Mouse (Mus musculus) midbrain, embryonic 10.5 days (tissue): ENCODE measurements around the gene Vegfc. TPM values are rescaled to one million over a fixed set of nuclear protein-coding genes. Genes with fewer than 3 reads are reported as not detected.

ENCODE experiments used
- DNase-seq: peaks from one replicate; pipeline ENCODE4 v3.0.0-alpha.2; 2017; ENCODE audit warnings: low spot score
- H3K27ac ChIP-seq: fragments of 300-500 bp; sonication (generic); replicated peaks from 2 replicates; pipeline ENCODE4 v1.5.1; 2016; ENCODE audit warnings: mild to moderate bottlenecking
- H3K27me3 ChIP-seq: fragments of 300-500 bp; sonication (generic); 2 replicates; pipeline ENCODE4 v1.6.1; 2016; ENCODE audit warnings: low read depth, mild to moderate bottlenecking; ENCODE audit not compliant: poor library complexity, severe bottlenecking
- H3K36me3 ChIP-seq: fragments of 300-500 bp; sonication (generic); 2 replicates; pipeline ENCODE4 v1.6.1; 2016; ENCODE audit warnings: mild to moderate bottlenecking, moderate library complexity
- H3K4me1 ChIP-seq: fragments of 300-500 bp; sonication (generic); 2 replicates; pipeline ENCODE4 v1.6.1; 2016
- H3K4me3 ChIP-seq: fragments of 300-500 bp; sonication (generic); 2 replicates; pipeline ENCODE4 v1.5.1; 2016; ENCODE audit warnings: mild to moderate bottlenecking, moderate library complexity
- H3K9me3 ChIP-seq: fragments of 300-500 bp; sonication (generic); replicated peaks from 2 replicates; pipeline ENCODE4 v1.6.1; 2016; ENCODE audit warnings: mild to moderate bottlenecking
- WGBS: fragments of 180-500 bp; shearing (Covaris S2); methylation state at CpG from one replicate; pipeline ENCODE4 v1.1.7; 2016; 5-methylcytosine and 5-hydroxymethylcytosine counted together
- polyA plus RNA-seq: library from polyadenylated mRNA; unstranded; fragments of >200 nt; fragmentation: Nextera tagmentation; extraction: Ambion mirVana; gene quantifications from 2 replicates; pipeline ENCODE4 v1.2.1, GENCODE M21; 2016

Gene Vegfc
- polyA plus RNA-seq, 1 experiment from 2014 or later, result 5.1 TPM

DNA sequence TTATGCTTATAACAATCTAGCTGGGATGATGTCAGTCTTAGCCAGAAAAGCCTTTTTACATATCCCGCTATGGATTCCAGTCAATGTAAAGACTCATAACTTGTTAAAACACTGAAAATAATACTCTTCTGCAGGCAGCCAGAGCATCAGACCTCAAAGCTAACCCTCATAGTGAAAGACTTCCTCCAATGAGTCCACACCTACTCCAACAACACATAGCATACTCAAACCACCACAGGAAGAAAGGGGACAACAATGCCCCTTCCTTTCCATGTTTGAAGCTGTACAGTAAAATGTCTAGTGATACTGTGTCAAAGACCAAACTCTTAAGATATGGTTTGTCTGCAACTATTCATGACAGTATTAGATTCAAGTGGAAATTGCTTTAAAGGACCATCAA lies 153.2 kb downstream of the Vegfc start:
- H3K9me3 ChIP-seq, result no peaks in the 10 kb centered on the region
- 91% methylated on average over 1 of the region's 1 CpGs for WGBS
- H3K27ac ChIP-seq, result no peak overlapping the region
- no peaks in the 10 kb centered on the region for H3K4me1 ChIP-seq
- H3K36me3 ChIP-seq, result no peaks in the 10 kb centered on the region
- no peak for DNase-seq
- no peak overlapping the region for H3K4me3 ChIP-seq
- no peaks in the 10 kb centered on the region for H3K27me3 ChIP-seq

DNA sequence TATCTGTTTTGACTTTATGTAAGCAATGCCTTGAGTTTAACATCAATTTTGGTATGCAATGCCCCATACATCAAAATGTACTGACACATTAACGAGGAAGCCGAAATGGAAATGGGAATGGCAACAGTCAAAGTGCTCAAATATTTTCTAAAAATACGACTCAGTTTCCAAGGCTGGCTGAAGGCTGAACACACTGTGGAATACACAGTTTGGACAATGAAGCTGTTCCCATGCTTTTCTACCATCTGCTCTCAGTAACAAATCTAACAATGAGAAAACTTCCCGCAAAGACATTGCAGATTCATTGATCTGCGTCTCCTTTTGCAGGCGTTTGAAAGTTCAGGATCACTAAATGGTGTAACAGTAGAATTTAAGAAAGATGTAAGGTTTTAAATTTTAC lies 155.9 kb downstream of the Vegfc start:
- Histone ChIP-seq H3K4me3 (no peak overlapping the region), H3K27ac (no peak overlapping the region), H3K9me3 (no peaks in the 10 kb centered on the region), H3K27me3 (no peaks in the 10 kb centered on the region), H3K4me1 (no peaks in the 10 kb centered on the region), H3K36me3 (no peaks in the 10 kb centered on the region)
- no peak for DNase-seq
- 92% methylated on average over 6 of the region's 6 CpGs for WGBS
